Mouse (Mus musculus) kidney, embryonic 14.5 days (tissue): ENCODE measurements around the gene Nmnat2. TPM values are rescaled to one million over a fixed set of nuclear protein-coding genes. Genes with fewer than 3 reads are reported as not detected.

Experiments used
- ATAC-seq: fragments of 200-750 bp; cut with Nextera tagmentation; 2 replicates; pipeline ENCODE4 v1.8.0; 2017; ENCODE audit warnings: moderate number of reproducible peaks, mild to moderate bottlenecking, moderate TSS enrichment, moderate library complexity; ENCODE audit not compliant: low FRiP score, low TSS enrichment
- H3K27ac ChIP-seq: fragments of 300-500 bp; sonication (generic); 2 replicates; pipeline ENCODE4 v1.5.1; 2014; ENCODE audit warnings: low read depth, mild to moderate bottlenecking, low read length, moderate library complexity, mixed read lengths
- H3K27me3 ChIP-seq: fragments of 300-500 bp; sonication (generic); 2 replicates; pipeline ENCODE4 v1.6.1; 2014; ENCODE audit warnings: mild to moderate bottlenecking, low read length; ENCODE audit not compliant: control insufficient read depth, insufficient read depth
- H3K36me3 ChIP-seq: fragments of 300-500 bp; sonication (generic); 2 replicates; pipeline ENCODE4 v1.6.1; 2014; ENCODE audit warnings: low read length, mixed read lengths; ENCODE audit not compliant: control insufficient read depth, insufficient read depth
- H3K4me1 ChIP-seq: fragments of 300-500 bp; sonication (generic); 2 replicates; pipeline ENCODE4 v1.6.1; 2014; ENCODE audit warnings: low read length, mixed read lengths; ENCODE audit not compliant: control insufficient read depth, insufficient read depth
- H3K4me2 ChIP-seq: fragments of 300-500 bp; sonication (generic); replicated peaks from 2 replicates; pipeline ENCODE4 v1.6.1; 2014; ENCODE audit warnings: low read depth, mild to moderate bottlenecking, low read length
- H3K4me3 ChIP-seq: fragments of 300-500 bp; sonication (generic); 2 replicates; pipeline ENCODE4 v1.5.1; 2014; ENCODE audit warnings: mild to moderate bottlenecking, low read length
- H3K9ac ChIP-seq: fragments of 300-500 bp; sonication (generic); 2 replicates; pipeline ENCODE4 v1.6.1; 2014; ENCODE audit warnings: low read depth, mild to moderate bottlenecking, low read length, moderate library complexity
- H3K9me3 ChIP-seq: fragments of 300-500 bp; sonication (generic); 2 replicates; pipeline ENCODE4 v1.6.1; 2016; ENCODE audit warnings: low read length; ENCODE audit not compliant: control insufficient read depth
- WGBS: fragments of 180-500 bp; shearing (Covaris S2); extraction: QIAGEN DNeasy Blood & Tissue Kit; methylation state at CpG from one replicate; pipeline ENCODE4 v1.1.7; 2014; 5-methylcytosine and 5-hydroxymethylcytosine counted together
- polyA plus RNA-seq: library from polyadenylated mRNA; unstranded; fragments of >200 nt; fragmentation: Nextera tagmentation; extraction: Ambion mirVana; gene quantifications from 2 replicates; pipeline ENCODE4 v1.2.1, GENCODE M21; 2014

Gene Nmnat2
- polyA plus RNA-seq, 1 experiment from 2014 or later, result 0.79 TPM

DNA sequence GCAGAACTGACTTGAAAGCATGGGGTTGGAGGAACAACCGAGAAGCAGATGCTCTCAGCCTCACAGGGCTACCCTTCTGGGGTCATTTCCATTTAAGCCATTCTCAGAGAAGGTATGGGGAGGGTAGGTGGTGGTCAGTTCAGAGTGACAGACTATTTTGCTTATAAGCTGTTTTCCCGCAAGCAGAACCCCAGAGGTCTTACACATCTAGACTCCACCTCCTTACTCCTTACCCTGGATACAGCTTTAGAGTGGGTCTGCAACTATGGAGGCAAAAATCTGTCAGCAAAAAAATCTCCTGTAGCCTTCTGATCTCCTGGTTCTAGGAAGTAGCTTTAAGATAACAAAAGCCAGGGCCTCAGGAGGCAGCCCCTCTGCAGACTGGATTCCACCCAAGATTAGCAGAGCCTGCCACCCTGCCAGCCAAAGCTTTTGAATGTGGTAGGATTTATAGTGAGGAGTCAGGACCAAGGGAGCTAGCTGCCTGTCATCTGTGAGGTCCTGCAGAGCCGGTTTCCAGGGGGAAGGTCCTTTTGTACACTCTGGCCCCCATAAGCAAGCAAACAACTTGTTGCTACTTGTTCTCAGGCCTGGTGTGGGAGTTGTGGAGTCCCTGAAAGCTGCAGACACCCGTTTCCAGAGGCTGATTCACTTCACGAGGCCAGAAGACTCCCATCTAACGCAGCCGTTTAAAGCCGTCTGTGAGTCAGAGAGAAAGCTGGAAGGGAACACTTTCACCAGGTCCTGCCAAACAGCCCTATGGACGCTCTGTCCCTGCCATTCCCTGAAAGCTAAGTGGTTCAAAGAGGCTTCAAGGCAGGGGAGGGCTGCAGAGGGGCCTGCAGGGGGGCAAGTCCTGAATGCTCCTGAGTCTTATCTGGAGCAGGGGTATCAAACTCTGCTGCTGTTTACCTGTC is 179.3 kb downstream of the Nmnat2 start:
- H3K36me3 ChIP-seq, result no peaks in the 10 kb centered on the region
- no peak overlapping the region for H3K9ac ChIP-seq
- H3K4me2 ChIP-seq, result no peak overlapping the region
- H3K27ac ChIP-seq, result peak overlapping the region; percentile 77
- no peak overlapping the region for H3K4me3 ChIP-seq
- 16% methylated on average over 9 of the region's 9 CpGs for WGBS
- no peaks in the 10 kb centered on the region for H3K9me3 ChIP-seq
- peaks cover 12% of the 10 kb centered on the region; the same call in 1 of the 2 replicates for H3K4me1 ChIP-seq
- ATAC-seq, result peak; percentile 58; the same call in 1 of the 2 replicates
- H3K27me3 ChIP-seq, result no peaks in the 10 kb centered on the region

DNA sequence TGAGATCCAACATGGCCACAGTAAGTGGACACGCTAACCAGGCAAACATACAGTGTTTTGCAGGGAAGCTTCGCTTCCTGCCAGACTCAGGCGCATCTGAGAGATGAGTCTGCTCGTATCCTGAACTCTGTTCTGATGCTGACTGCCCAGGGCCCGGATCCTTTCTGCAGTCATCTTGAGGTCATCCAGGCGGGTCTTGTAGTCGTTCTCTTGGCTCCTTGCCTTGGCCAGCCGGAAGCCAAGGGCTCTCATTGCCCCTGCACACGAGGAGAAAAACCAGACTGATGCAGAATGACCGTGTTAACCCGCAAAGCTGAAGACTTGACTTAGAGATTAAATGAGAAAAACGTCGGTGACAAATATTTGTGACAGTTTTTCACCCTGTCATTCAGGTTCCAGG is 181.9 kb downstream of the Nmnat2 start:
- Histone ChIP-seq H3K4me1 (peaks cover 17% of the 10 kb centered on the region; the same call in 1 of the 2 replicates), H3K9ac (no peak overlapping the region), H3K9me3 (no peaks in the 10 kb centered on the region), H3K27ac (no peak overlapping the region), H3K4me3 (no peak overlapping the region), H3K4me2 (no peak overlapping the region), H3K27me3 (no peaks in the 10 kb centered on the region), H3K36me3 (no peaks in the 10 kb centered on the region)
- ATAC-seq, result no peak
- WGBS, result 68% methylated on average over 13 of the region's 13 CpGs

DNA sequence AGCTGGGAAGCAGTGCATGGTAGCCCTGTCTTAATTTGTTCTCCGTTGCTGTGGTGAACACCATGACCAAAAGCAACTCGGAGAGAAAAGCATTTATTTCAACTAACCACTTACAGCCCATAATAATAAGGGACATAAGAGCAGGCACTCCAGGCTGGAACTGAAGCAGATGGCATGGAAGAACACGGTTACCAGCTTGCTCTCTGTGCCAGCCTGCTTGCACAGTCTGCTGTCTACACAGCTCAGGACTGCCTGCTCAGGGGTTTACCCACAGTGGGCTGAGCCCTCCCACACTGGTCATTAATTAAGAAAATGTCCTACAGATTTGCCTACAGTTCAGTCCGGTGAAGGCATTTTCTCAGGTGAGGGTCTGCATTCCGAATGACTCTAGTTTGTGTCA is 183.7 kb downstream of the Nmnat2 start:
- H3K9me3 ChIP-seq, result no peaks in the 10 kb centered on the region
- 76% methylated on average over 5 of the region's 5 CpGs for WGBS
- ATAC-seq, result no peak

DNA sequence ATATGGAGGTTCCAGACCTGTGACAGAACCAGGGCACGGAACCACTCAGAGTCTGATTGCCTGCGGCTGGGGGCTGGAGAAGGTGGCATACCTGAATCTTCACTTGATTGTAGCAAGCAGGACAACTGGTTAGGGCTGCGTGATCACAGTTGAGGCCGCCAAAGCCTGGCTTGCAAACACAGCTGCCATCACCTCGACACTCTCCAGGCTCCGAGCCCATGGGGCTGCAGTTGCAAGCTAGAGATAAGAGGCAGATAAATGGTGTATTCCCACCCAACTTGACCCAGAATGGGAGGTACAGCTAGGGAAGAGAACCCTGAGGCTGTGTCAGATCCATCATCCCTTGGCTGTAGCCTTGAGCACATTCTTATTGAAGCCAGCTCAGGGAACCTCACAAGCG is 184.8 kb downstream of the Nmnat2 start:
- 87% methylated on average over 7 of the region's 7 CpGs for WGBS
- no peaks in the 10 kb centered on the region for H3K9me3 ChIP-seq
- H3K4me2 ChIP-seq, result no peak overlapping the region
- ATAC-seq, result no peak
- H3K27me3 ChIP-seq, result no peaks in the 10 kb centered on the region
- no peaks in the 10 kb centered on the region for H3K36me3 ChIP-seq
- peaks cover 7% of the 10 kb centered on the region; the same call in 1 of the 2 replicates for H3K4me1 ChIP-seq
- no peak overlapping the region for H3K4me3 ChIP-seq
- H3K27ac ChIP-seq, result no peak overlapping the region
- H3K9ac ChIP-seq, result no peak overlapping the region

More for the DNA sequence above, 183.7 kb downstream of the Nmnat2 start:
- Histone ChIP-seq H3K4me3 (no peak overlapping the region), H3K4me1 (peaks cover 18% of the 10 kb centered on the region; the same call in 1 of the 2 replicates), H3K27me3 (no peaks in the 10 kb centered on the region), H3K4me2 (no peak overlapping the region), H3K36me3 (no peaks in the 10 kb centered on the region), H3K27ac (no peak overlapping the region), H3K9ac (no peak overlapping the region)

DNA sequence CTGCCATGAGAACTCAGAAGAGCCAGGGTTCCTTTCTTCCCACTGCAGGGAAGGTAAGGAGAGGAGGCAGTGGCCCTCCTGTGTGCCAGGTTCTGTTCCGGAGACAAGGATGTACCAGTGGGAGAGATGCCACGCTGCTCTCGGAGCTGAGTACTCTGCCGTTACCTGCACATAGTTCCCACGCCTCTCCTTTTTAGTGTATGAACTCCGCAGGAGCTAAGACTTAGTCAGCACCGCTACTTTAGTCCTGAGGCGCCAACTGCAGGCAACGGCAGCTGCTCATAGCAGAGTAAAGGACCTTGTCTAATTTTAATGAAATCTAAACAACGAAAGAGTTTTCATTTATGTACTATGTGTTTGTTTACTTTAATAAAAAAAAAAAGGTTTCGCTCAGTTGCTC is 185.5 kb downstream of the Nmnat2 start:
- H3K9ac ChIP-seq, result no peak overlapping the region
- H3K9me3 ChIP-seq, result no peaks in the 10 kb centered on the region
- H3K27ac ChIP-seq, result no peak overlapping the region
- no peaks in the 10 kb centered on the region for H3K36me3 ChIP-seq
- no peak overlapping the region for H3K4me3 ChIP-seq
- WGBS, result 70% methylated on average over 11 of the region's 11 CpGs
- no peaks in the 10 kb centered on the region for H3K27me3 ChIP-seq
- H3K4me2 ChIP-seq, result no peak overlapping the region
- ATAC-seq, result no peak
- peaks cover 6% of the 10 kb centered on the region; the same call in 1 of the 2 replicates for H3K4me1 ChIP-seq

DNA sequence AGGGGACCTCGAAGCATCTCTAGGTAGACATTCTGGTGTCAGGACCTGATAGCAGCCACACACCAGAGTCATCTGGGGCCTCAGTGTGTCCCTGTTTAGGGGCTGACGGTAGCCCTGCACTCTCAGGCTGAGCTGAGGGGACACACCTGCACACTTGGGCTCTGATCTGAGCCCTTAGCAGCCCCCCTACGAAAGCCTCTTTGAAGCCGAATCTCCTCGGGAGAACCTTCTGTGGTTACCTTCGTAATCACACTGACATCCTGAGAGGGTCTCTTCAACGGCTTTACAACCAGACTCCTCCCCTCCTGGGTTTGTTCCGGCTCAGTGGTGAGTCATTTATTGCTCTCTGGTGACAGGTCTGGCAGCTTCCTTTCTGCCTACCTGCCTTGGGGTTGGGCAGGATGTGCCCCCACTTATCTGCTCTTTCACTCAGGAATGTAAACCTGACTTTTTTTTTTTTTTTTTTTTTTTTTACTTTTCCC is 186.0 kb downstream of the Nmnat2 start:
- H3K36me3 ChIP-seq, result no peaks in the 10 kb centered on the region
- H3K4me2 ChIP-seq, result no peak overlapping the region; the same call in 1 of the 2 replicates
- peak overlapping the region; percentile 49; the same call in 1 of the 2 replicates for H3K27ac ChIP-seq
- no peak overlapping the region for H3K9ac ChIP-seq
- no peaks in the 10 kb centered on the region for H3K9me3 ChIP-seq
- H3K4me3 ChIP-seq, result no peak overlapping the region
- H3K27me3 ChIP-seq, result no peaks in the 10 kb centered on the region
- H3K4me1 ChIP-seq, result peaks cover 6% of the 10 kb centered on the region; the same call in 1 of the 2 replicates
- ATAC-seq, result peak; percentile 61; the same call in 1 of the 2 replicates
- 6% methylated on average over 8 of the region's 8 CpGs for WGBS

DNA sequence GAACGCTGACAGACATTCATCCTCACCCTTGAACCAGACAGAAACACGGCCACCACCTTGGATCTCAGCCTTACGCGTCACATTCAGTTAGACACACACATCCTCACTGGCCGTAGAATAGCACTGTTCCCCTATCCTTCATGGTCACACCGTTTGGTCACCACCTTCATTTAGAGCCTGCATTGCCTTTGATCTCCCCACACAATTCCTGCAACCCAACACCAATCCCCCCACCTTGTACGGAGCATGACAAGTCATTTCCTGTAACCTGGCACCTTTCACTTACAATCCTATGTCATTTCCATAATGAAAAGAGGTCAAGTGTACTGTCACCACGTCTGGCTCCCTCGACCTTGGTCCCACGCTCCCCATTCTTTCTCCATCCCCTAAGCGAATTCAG is 189.2 kb downstream of the Nmnat2 start:
- peak; percentile 75 for ATAC-seq
- H3K27ac ChIP-seq, result peak overlapping the region; percentile 70; the same call in 1 of the 2 replicates

DNA sequence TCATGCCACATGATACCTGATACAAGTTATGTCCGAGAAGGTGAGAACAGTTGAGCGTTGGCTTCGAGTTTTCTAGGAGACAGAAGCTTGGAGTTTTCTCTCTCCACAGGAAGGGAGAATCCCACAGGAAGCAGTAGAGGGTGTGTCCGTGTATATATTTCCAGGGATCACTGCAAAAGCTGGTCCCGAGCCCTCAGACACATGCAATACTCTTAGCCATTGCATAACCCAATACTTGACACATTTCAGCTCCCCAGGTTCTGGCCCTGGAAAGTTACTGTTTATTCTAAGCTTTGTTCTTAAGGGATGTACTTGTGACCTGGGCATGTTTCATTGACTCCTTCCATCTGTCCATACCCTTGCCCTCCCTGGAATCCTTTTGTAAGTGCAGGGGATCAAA is 191.0 kb downstream of the Nmnat2 start:
- Histone ChIP-seq H3K9ac (no peak overlapping the region), H3K36me3 (no peaks in the 10 kb centered on the region; the same call in 1 of the 2 replicates), H3K9me3 (no peaks in the 10 kb centered on the region), H3K27ac (no peak overlapping the region; the same call in 1 of the 2 replicates), H3K27me3 (no peaks in the 10 kb centered on the region), H3K4me2 (no peak overlapping the region), H3K4me3 (no peak overlapping the region), H3K4me1 (0 out of 2 replicates have a peak, but pooled peaks cover 3% of the 10 kb centered on the region)
- no peak for ATAC-seq
- WGBS, result 77% methylated on average over 5 of the region's 5 CpGs

More for the DNA sequence above, 189.2 kb downstream of the Nmnat2 start:
- no peak overlapping the region for H3K4me3 ChIP-seq
- no peak overlapping the region for H3K4me2 ChIP-seq
- no peak overlapping the region for H3K9ac ChIP-seq
- no peaks in the 10 kb centered on the region for H3K9me3 ChIP-seq
- peaks cover 6% of the 10 kb centered on the region; the same call in 1 of the 2 replicates for H3K4me1 ChIP-seq
- no peaks in the 10 kb centered on the region for H3K27me3 ChIP-seq
- 22% methylated on average over 11 of the region's 11 CpGs for WGBS
- no peaks in the 10 kb centered on the region for H3K36me3 ChIP-seq

DNA sequence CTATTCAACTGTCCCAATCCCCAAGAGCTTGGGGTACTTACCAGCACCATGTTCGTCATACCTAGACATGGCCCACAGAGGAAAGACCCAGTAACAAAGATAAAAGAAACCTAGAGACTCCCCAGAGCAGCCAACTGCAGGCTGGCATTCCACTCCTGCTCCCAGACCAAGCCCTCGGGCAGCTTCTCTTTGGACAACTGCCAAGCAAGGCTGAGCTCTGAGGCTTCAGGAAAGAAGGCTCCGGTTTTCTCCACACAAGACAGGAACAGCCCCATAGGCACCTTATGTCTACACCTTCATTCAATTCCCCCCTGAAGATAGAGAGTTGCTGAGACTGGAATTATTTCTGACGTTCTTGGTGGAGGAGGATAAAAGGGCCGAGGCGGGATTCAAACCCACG is 197.8 kb downstream of the Nmnat2 start:
- ATAC-seq, result no peak
- 75% methylated on average over 7 of the region's 7 CpGs for WGBS
- peaks cover 4% of the 10 kb centered on the region; the same call in 1 of the 2 replicates for H3K4me1 ChIP-seq

More for the DNA sequence above, 197.8 kb downstream of the Nmnat2 start:
- Histone ChIP-seq H3K27me3 (no peaks in the 10 kb centered on the region), H3K9me3 (no peaks in the 10 kb centered on the region), H3K27ac (no peak overlapping the region), H3K4me2 (no peak overlapping the region), H3K4me3 (no peak overlapping the region), H3K9ac (no peak overlapping the region), H3K36me3 (no peaks in the 10 kb centered on the region; the same call in 1 of the 2 replicates)
